Mouse (Mus musculus): ENCODE measurements around the gene Dynlrb1. TPM values are rescaled to one million over a fixed set of nuclear protein-coding genes. Genes with fewer than 3 reads are reported as not detected.

Dynlrb1 gene
- polyA plus RNA-seq, 1 experiment from 2014 or later = 410 TPM

DNA sequence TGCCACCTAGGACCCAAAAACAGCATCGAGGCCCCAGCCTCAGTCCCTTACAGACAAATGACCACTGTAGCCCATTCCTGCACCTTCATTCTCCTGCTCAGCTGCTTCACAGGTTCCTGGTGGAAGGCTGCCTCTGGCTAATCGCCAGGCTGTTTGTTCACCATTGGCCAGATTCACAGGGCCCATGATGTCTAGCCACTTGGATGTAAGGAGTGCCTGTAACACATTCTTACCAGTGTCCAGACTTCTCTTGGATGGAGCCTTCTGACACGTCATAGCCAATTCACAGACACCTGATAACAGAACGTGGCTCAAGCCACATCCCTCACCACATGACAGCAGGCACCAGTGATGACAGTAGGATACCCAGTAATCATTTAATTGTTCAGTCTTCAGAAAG is 9.9 kb downstream of the Dynlrb1 start:
- Histone ChIP-seq H3K4me1 (replicated peaks; ENCODE audit: control insufficient read depth, insufficient read depth, low read length) (no peaks in the 10 kb centered on the region), H3K27me3 (replicated peaks; ENCODE audit: control insufficient read depth, insufficient read depth, low read length) (no peaks in the 10 kb centered on the region), H3K4me2 (ENCODE audit: low read length) (no peak overlapping the region), H3K36me3 (ENCODE audit: control insufficient read depth, insufficient read depth, low read length) (peaks cover 87% of the 10 kb centered on the region), H3K27ac (ENCODE audit: low read depth) (no peak overlapping the region), H3K9me3 (ENCODE audit: control insufficient read depth, low read length) (no peaks in the 10 kb centered on the region), H3K9ac (ENCODE audit: low read length) (no peak overlapping the region), H3K4me3 (ENCODE audit: low read depth, low read length) (no peak overlapping the region)
- no peak for ATAC-seq (replicated peaks; ENCODE audit: low FRiP score, low TSS enrichment, low read depth)
- DNase-seq (ENCODE audit: low spot score) = no peak
- 92% methylated on average over 4 of the region's 4 CpGs for WGBS

DNA sequence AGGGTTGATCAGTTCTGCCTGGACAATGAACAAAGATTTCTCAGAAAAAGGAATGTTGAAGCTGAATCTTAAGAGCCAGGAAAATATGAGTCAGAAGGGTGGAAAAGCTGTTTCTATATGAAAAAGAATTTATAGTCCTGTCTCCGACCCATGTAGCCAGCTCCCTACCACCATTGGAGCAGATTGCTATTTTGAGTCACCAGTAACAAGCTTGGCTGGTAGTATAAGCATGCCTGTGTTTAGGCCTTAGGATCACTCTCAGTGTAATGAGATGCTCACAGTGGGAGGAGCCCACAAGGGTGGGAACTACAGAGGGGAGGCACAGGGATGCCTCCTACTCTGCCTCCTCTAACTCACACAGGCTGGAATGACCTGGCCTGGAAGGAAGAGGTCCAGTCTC is 11.9 kb downstream of the Dynlrb1 start:
- no peaks in the 10 kb centered on the region for H3K9me3 ChIP-seq (ENCODE audit: control insufficient read depth, low read length)
- no peak overlapping the region for H3K27ac ChIP-seq (ENCODE audit: low read depth)
- peaks cover 82% of the 10 kb centered on the region for H3K36me3 ChIP-seq (ENCODE audit: control insufficient read depth, insufficient read depth, low read length)
- no peak overlapping the region for H3K4me3 ChIP-seq (ENCODE audit: low read depth, low read length)
- no peaks in the 10 kb centered on the region for H3K27me3 ChIP-seq (replicated peaks; ENCODE audit: control insufficient read depth, insufficient read depth, low read length)
- WGBS = 97% methylated on average over 1 of the region's 1 CpGs
- DNase-seq (ENCODE audit: low spot score) = no peak
- H3K4me1 ChIP-seq (replicated peaks; ENCODE audit: control insufficient read depth, insufficient read depth, low read length) = no peaks in the 10 kb centered on the region
- H3K9ac ChIP-seq (ENCODE audit: low read length) = no peak overlapping the region
- H3K4me2 ChIP-seq (ENCODE audit: low read length) = no peak overlapping the region
- no peak for ATAC-seq (replicated peaks; ENCODE audit: low FRiP score, low TSS enrichment, low read depth)

DNA sequence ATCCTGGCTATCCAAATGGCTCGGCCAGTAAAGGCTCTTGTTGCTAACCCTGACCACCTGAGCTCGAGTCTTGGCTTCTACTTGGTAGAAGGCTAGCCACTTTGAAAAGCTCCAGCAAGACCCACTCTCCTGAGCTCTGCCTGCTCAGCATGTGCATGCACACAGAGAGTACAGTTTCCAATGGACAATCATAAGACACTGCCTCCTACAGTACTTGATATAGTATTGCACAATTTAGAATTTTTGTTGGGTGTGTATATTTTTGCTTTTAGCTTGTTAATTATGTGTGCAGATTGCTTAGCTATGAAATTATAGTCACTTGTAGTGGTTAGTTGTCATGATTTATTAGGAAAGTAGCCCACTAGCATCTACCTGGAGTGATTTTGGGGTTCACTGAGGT is 12.4 kb downstream of the Dynlrb1 start:
- H3K9ac ChIP-seq (ENCODE audit: low read length) = no peak overlapping the region
- H3K27me3 ChIP-seq (replicated peaks; ENCODE audit: control insufficient read depth, insufficient read depth, low read length) = no peaks in the 10 kb centered on the region
- no peak overlapping the region for H3K4me2 ChIP-seq (ENCODE audit: low read length)
- DNase-seq (ENCODE audit: low spot score) = no peak
- peaks cover 77% of the 10 kb centered on the region for H3K36me3 ChIP-seq (ENCODE audit: control insufficient read depth, insufficient read depth, low read length)
- H3K4me3 ChIP-seq (ENCODE audit: low read depth, low read length) = no peak overlapping the region
- no peak for ATAC-seq (replicated peaks; ENCODE audit: low FRiP score, low TSS enrichment, low read depth)
- H3K9me3 ChIP-seq (ENCODE audit: control insufficient read depth, low read length) = no peaks in the 10 kb centered on the region
- H3K27ac ChIP-seq (ENCODE audit: low read depth) = no peak overlapping the region
- WGBS = 72% methylated on average over 2 of the region's 2 CpGs
- H3K4me1 ChIP-seq (replicated peaks; ENCODE audit: control insufficient read depth, insufficient read depth, low read length) = no peaks in the 10 kb centered on the region

DNA sequence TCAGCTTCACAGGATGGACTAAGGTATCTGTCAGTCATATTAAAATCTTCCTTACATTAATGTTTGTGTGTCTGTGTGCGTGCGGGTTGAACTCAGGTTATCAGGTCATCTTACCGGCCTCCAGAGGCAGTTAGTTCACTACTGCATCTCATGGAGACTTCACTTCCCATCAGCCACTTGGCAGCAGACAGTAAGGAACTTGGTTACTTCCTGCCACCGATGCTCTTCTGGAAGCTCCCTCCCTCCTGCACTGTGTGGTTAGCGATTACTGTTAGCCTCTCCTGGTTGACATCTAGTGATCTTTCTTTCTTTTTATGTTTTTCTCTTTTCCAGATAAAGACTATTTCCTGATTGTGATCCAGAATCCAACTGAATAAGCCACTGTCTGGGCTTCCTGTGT is 13.3 kb downstream of the Dynlrb1 start:
- Histone ChIP-seq H3K4me2 (ENCODE audit: low read length) (no peak overlapping the region), H3K36me3 (ENCODE audit: control insufficient read depth, insufficient read depth, low read length) (peaks cover 68% of the 10 kb centered on the region), H3K4me3 (ENCODE audit: low read depth, low read length) (no peak overlapping the region), H3K9ac (ENCODE audit: low read length) (no peak overlapping the region), H3K27me3 (replicated peaks; ENCODE audit: control insufficient read depth, insufficient read depth, low read length) (no peaks in the 10 kb centered on the region), H3K27ac (ENCODE audit: low read depth) (no peak overlapping the region), H3K9me3 (ENCODE audit: control insufficient read depth, low read length) (no peaks in the 10 kb centered on the region), H3K4me1 (replicated peaks; ENCODE audit: control insufficient read depth, insufficient read depth, low read length) (no peaks in the 10 kb centered on the region)
- ATAC-seq (replicated peaks; ENCODE audit: low FRiP score, low TSS enrichment, low read depth) = no peak
- no peak for DNase-seq (ENCODE audit: low spot score)
- WGBS = 95% methylated on average over 5 of the region's 5 CpGs

DNA sequence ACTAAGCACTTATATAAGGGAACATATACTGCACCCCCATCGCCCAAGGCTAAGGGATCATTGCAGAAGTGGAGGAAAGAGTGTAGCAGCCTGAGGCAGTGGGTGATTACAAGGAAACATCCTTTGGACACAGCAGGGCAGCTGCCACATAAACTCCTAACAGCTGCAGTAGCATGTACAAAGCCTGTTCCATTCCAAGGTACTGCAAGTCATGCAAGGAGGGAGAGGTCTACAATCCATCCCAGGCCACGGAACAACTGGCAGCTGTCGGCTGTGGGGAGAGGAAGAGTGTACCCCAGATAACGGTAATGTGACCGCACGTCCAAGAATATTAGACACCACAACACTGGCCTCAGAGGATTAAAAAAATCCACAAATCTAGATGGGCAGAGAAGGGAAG is 29.2 kb downstream of the Dynlrb1 start:
- no peak overlapping the region for H3K27ac ChIP-seq (ENCODE audit: low read depth)
- no peaks in the 10 kb centered on the region for H3K4me1 ChIP-seq (replicated peaks; ENCODE audit: control insufficient read depth, insufficient read depth, low read length)
- no peak overlapping the region for H3K4me2 ChIP-seq (ENCODE audit: low read length)
- H3K36me3 ChIP-seq (ENCODE audit: control insufficient read depth, insufficient read depth, low read length) = no peaks in the 10 kb centered on the region
- H3K27me3 ChIP-seq (replicated peaks; ENCODE audit: control insufficient read depth, insufficient read depth, low read length) = no peaks in the 10 kb centered on the region
- no peak for DNase-seq (ENCODE audit: low spot score)
- ATAC-seq (replicated peaks; ENCODE audit: low FRiP score, low TSS enrichment, low read depth) = no peak
- no peak overlapping the region for H3K9ac ChIP-seq (ENCODE audit: low read length)
- H3K9me3 ChIP-seq (ENCODE audit: control insufficient read depth, low read length) = no peaks in the 10 kb centered on the region
- H3K4me3 ChIP-seq (ENCODE audit: low read depth, low read length) = no peak overlapping the region
- 86% methylated on average over 6 of the region's 6 CpGs for WGBS

DNA sequence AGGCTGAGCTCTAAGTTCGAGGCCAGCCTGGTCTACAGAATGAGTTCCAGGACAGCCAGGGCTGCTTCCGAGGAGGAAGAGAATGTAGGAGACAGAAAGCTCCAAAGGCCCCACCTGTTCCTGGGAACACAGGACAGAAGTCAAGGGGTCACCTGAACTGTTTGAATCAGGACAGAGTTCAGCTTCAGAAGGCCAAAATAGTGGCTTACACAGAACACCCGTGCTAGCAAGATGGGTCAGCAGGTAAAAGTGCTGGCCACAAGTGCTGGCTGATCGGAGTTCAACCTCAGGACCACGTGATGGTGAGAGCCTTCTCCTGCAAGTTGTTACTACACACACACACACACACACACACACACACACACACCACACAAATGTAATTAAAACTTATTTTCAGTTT is 30.6 kb downstream of the Dynlrb1 start:
- Histone ChIP-seq H3K4me2 (ENCODE audit: low read length) (no peak overlapping the region), H3K4me3 (ENCODE audit: low read depth, low read length) (no peak overlapping the region), H3K9ac (ENCODE audit: low read length) (no peak overlapping the region), H3K27ac (ENCODE audit: low read depth) (no peak overlapping the region), H3K36me3 (ENCODE audit: control insufficient read depth, insufficient read depth, low read length) (no peaks in the 10 kb centered on the region), H3K27me3 (replicated peaks; ENCODE audit: control insufficient read depth, insufficient read depth, low read length) (no peaks in the 10 kb centered on the region), H3K4me1 (replicated peaks; ENCODE audit: control insufficient read depth, insufficient read depth, low read length) (no peaks in the 10 kb centered on the region), H3K9me3 (ENCODE audit: control insufficient read depth, low read length) (no peaks in the 10 kb centered on the region)
- 78% methylated on average over 5 of the region's 5 CpGs for WGBS
- DNase-seq (ENCODE audit: low spot score) (no peak), ATAC-seq (replicated peaks; ENCODE audit: low FRiP score, low TSS enrichment, low read depth) (no peak)

DNA sequence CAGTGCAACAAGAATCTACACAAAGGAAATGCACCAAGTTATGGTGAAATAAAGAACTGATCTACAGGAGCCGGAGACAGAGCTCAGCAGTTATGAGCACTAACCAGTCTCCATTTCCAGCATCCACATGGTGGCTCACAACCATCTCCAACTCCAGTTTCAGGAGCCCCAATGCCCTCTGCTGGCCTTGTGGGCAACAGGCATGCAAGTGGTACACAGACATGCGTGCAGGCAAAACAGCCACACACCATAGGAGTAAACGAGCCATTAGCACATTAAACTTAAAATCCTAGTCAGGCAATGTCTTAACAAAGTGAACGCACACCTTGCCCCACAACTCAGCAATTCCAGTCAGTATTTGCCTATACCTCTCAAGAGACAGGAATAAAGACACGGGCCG is 35.6 kb downstream of the Dynlrb1 start:
- H3K27ac ChIP-seq (ENCODE audit: low read depth) = no peak overlapping the region
- DNase-seq (ENCODE audit: low spot score) (no peak), ATAC-seq (replicated peaks; ENCODE audit: low FRiP score, low TSS enrichment, low read depth) (no peak)
- no peak overlapping the region for H3K4me2 ChIP-seq (ENCODE audit: low read length)
- no peak overlapping the region for H3K9ac ChIP-seq (ENCODE audit: low read length)
- H3K4me1 ChIP-seq (replicated peaks; ENCODE audit: control insufficient read depth, insufficient read depth, low read length) = peaks cover under 1% of the 10 kb centered on the region; the same call in 1 of the 2 replicates
- H3K27me3 ChIP-seq (replicated peaks; ENCODE audit: control insufficient read depth, insufficient read depth, low read length) = no peaks in the 10 kb centered on the region
- no peaks in the 10 kb centered on the region for H3K36me3 ChIP-seq (ENCODE audit: control insufficient read depth, insufficient read depth, low read length)
- H3K4me3 ChIP-seq (ENCODE audit: low read depth, low read length) = no peak overlapping the region
- H3K9me3 ChIP-seq (ENCODE audit: control insufficient read depth, low read length) = no peaks in the 10 kb centered on the region
- 88% methylated on average over 6 of the region's 6 CpGs for WGBS

DNA sequence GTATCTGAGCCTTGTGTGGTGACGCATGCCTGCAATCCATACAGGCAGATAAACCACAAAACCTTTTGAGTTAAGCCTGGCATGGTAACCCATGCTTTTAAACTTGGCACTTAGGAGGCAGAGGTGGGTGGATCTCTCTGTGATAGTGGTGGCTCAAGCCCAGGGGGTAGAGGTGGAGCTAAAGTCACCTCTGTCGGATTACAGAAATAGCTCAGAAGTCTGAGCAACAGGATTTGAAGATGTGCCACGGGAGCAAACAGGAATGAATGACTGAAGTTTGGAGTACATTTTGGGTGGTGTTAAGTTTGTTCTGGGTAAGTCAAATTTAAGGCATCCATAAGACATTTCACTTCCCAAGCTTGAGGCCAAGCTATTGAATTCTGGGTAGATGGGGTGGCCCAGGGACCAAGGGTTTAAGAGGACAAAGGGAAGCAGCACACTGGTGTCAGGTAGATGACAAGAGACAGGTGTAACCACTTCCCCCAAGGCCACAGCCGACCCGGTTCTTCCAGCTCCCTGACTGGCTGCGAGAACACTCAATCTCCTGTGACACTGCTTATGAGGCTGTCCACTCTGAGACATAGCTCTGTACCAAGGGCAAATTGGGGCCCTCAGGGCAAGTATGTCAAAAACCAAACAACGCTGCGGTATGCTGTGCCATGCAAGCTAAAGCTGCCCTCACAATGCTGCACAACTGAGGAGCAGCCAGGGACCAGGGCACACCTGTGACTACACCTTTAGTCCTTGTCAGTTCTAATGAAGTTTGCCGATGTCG is 36.2 kb downstream of the Dynlrb1 start:
- H3K4me2 ChIP-seq (ENCODE audit: low read length) = no peak overlapping the region
- no peak overlapping the region for H3K4me3 ChIP-seq (ENCODE audit: low read depth, low read length)
- no peak overlapping the region for H3K9ac ChIP-seq (ENCODE audit: low read length)
- peaks cover 6% of the 10 kb centered on the region; the same call in 1 of the 2 replicates for H3K4me1 ChIP-seq (replicated peaks; ENCODE audit: control insufficient read depth, insufficient read depth, low read length)
- no peak for DNase-seq (ENCODE audit: low spot score)
- WGBS = 72% methylated on average over 10 of the region's 10 CpGs
- no peaks in the 10 kb centered on the region for H3K27me3 ChIP-seq (replicated peaks; ENCODE audit: control insufficient read depth, insufficient read depth, low read length)
- peaks cover 1% of the 10 kb centered on the region for H3K36me3 ChIP-seq (ENCODE audit: control insufficient read depth, insufficient read depth, low read length)
- ATAC-seq (replicated peaks; ENCODE audit: low FRiP score, low TSS enrichment, low read depth) = no peak
- H3K27ac ChIP-seq (ENCODE audit: low read depth) = no peak overlapping the region
- H3K9me3 ChIP-seq (ENCODE audit: control insufficient read depth, low read length) = no peaks in the 10 kb centered on the region

DNA sequence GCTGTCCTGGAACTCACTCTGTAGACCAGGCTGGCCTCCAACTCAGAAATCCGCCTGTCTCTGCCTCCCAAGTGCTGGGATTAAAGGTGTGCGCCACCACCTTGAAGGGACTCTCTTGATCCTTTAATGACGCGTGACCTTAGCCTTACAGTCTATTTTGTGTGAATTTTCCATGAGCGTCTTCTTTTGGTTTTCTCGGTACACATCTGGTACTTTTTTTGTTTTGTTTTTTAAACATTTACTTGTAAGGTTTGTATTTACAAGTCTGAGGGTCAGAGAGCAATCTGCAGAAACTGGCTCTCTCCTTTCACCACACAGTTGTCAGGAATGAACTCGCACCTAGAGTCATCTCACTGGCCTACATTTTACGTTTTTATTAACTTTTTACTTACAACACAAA is 37.3 kb downstream of the Dynlrb1 start:
- Histone ChIP-seq H3K27ac (ENCODE audit: low read depth) (no peak overlapping the region), H3K9ac (ENCODE audit: low read length) (no peak overlapping the region), H3K4me2 (ENCODE audit: low read length) (no peak overlapping the region), H3K36me3 (ENCODE audit: control insufficient read depth, insufficient read depth, low read length) (peaks cover 10% of the 10 kb centered on the region), H3K9me3 (ENCODE audit: control insufficient read depth, low read length) (no peaks in the 10 kb centered on the region), H3K27me3 (replicated peaks; ENCODE audit: control insufficient read depth, insufficient read depth, low read length) (no peaks in the 10 kb centered on the region), H3K4me3 (ENCODE audit: low read depth, low read length) (no peak overlapping the region), H3K4me1 (replicated peaks; ENCODE audit: control insufficient read depth, insufficient read depth, low read length) (peaks cover 8% of the 10 kb centered on the region; the same call in 1 of the 2 replicates)
- DNase-seq (ENCODE audit: low spot score) = no peak
- 90% methylated on average over 8 of the region's 8 CpGs for WGBS
- ATAC-seq (replicated peaks; ENCODE audit: low FRiP score, low TSS enrichment, low read depth) = no peak

Data from intestine, embryonic 14.5 days (tissue).